Mouse (Mus musculus) ES-E14 (cell line): ENCODE measurements around the gene Gm20441. TPM values are rescaled to one million over a fixed set of nuclear protein-coding genes. Genes with fewer than 3 reads are reported as not detected.
A peak's percentile ranks its signal among the peaks of the same experiment; 100 is the strongest.

Experiments
- DNase-seq: peaks from one replicate; pipeline ENCODE4 v3.0.0-alpha.2; 2013; ENCODE audit warnings: low read depth, low spot score
- H3K27ac ChIP-seq: 2 replicates; pipeline ENCODE4 v1.5.1; 2012; ENCODE audit warnings: low read depth, mild to moderate bottlenecking, low read length, moderate library complexity, mixed read lengths; ENCODE audit not compliant: poor library complexity, insufficient read depth, severe bottlenecking
- H3K36me3 ChIP-seq: 2 replicates; pipeline ENCODE4 v1.6.1; 2012; ENCODE audit warnings: mild to moderate bottlenecking, low read length, moderate library complexity, mixed read lengths; ENCODE audit not compliant: control insufficient read depth, poor library complexity, insufficient read depth, severe bottlenecking
- H3K4me1 ChIP-seq, 2 experiments: fragments of 150-350 bp in 1 of 2; sonication (generic) in 1 of 2; 2 replicates each; pipeline ENCODE4 v1.6.1; 2012; ENCODE audit warnings: low read length in 2 of 2, mild to moderate bottlenecking in 1 of 2, mixed read lengths in 1 of 2; ENCODE audit not compliant: control insufficient read depth in 2 of 2, insufficient read depth in 2 of 2, poor library complexity in 1 of 2
- H3K4me3 ChIP-seq, 2 experiments: fragments of 150-350 bp in 1 of 2; sonication (generic) in 1 of 2; 2 replicates each; pipeline ENCODE4 v1.5.1; 2012; ENCODE audit warnings: low read length in 2 of 2, low read depth in 1 of 2, mild to moderate bottlenecking in 1 of 2, mixed read lengths in 1 of 2; ENCODE audit not compliant: insufficient read depth in 1 of 2, poor library complexity in 1 of 2, severe bottlenecking in 1 of 2
- H3K9ac ChIP-seq: 2 replicates; pipeline ENCODE4 v1.6.1; 2012; ENCODE audit warnings: low read depth, mild to moderate bottlenecking, low read length, mixed read lengths; ENCODE audit not compliant: poor library complexity, insufficient read depth, severe bottlenecking
- H3K9me3 ChIP-seq: fragments of 150-350 bp; sonication (generic); 2 replicates; pipeline ENCODE4 v1.6.1; 2012; ENCODE audit warnings: low read depth, mild to moderate bottlenecking, low read length; ENCODE audit not compliant: control insufficient read depth, insufficient read depth
- CHD2 ChIP-seq: IDR thresholded peaks from 2 replicates; pipeline ENCODE4 v1.6.1; 2014; ENCODE audit warnings: mild to moderate bottlenecking, low read depth, low read length, inconsistent platforms
- HCFC1 ChIP-seq: IDR thresholded peaks from 2 replicates; pipeline ENCODE4 v1.6.1; 2012; ENCODE audit warnings: low read length, inconsistent platforms, borderline replicate concordance; ENCODE audit not compliant: insufficient read depth
- MAFK ChIP-seq: IDR thresholded peaks from 2 replicates; pipeline ENCODE4 v1.6.1; 2014; ENCODE audit warnings: mild to moderate bottlenecking, low read depth, low read length, inconsistent platforms; ENCODE audit not compliant: insufficient read depth
- ZC3H11A ChIP-seq: IDR thresholded peaks from 2 replicates; pipeline ENCODE4 v1.6.1; 2012; ENCODE audit warnings: low read depth, mild to moderate bottlenecking, inconsistent platforms, low read length, borderline replicate concordance
- ZNF384 ChIP-seq: IDR thresholded peaks from 2 replicates; pipeline ENCODE4 v1.6.1; 2012; ENCODE audit warnings: low read depth, low read length, inconsistent platforms
- in situ Hi-C, 2 experiments: fragments of 600-800 bp; cut with MboI; formaldehyde crosslinking; loops; one replicate each; pipeline ENCODE4 v1.15.1; 2025; ENCODE audit warnings: low sequenced_read_pairs in 2 of 2, inconsistent platforms in 1 of 2; ENCODE audit not compliant: unreplicated experiment in 2 of 2
- total RNA-seq: library from RNA; depleted of rRNA; stranded (reverse); fragments of 300-350 nt; gene quantifications from 2 replicates; pipeline ENCODE4 v1.2.3, GENCODE M21; 2012

Gene Gm20441
- total RNA-seq, 1 experiment = not detected

DNA sequence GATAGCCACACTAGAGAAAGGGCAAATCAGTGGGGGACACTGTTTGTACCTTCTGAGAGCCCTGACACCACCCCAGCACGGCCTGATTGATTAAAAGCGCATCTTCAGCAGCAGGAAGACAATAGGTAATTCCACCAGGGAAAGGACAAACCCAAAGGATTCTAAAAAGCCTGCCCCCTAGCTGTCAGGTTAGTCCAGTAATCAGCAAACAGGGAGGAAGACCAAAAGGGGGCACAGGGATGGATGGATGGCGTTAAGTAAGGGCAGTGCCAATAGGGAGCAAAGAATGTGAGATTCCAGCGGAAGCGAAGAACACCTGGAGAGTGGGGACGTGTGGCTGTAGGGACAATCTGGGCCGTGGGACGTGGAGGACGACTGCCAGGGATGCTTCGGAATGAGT, 37.9 kb upstream of the Gm20441 start:
- H3K4me1 ChIP-seq = no peaks in the 10 kb centered on the region
- no peak overlapping the region for H3K4me3 ChIP-seq
- in situ Hi-C loops = no loop called here
- H3K27ac ChIP-seq = no peak overlapping the region
- no peaks in the 10 kb centered on the region for H3K9me3 ChIP-seq
- DNase-seq = no peak
- TF ChIP-seq HCFC1 (no peak), CHD2 (no peak), ZC3H11A (no peak), ZNF384 (no peak), MAFK (no peak)
- no peaks in the 10 kb centered on the region for H3K36me3 ChIP-seq
- H3K9ac ChIP-seq = no peak overlapping the region

DNA sequence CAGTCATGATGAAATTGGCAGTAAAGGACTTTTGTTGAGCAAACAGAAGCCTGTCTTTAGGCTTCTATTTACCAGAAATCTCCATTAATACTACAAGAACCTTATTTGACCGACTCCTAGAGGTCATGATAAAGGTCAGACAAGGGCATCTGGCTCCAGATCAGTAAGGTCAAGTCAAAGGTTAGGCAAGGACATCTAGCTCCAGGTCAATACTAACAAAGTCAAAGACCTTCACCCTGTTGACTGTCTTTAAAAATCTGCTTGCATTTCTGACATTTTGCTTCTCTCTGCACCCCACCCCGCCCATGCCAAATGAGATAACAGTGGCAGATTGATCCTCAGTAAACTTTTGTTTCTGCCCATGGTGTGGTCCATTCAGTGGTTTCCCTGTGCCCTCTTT, 23.5 kb upstream of the Gm20441 start:
- in situ Hi-C loops = no loop called here
- H3K9ac ChIP-seq = no peak overlapping the region

GRCm38 (mm10) chr10:75798176-75798696, 17.5 kb upstream of the Gm20441 start, which contains the start of gene Gstt1:
Gene Gstt1 (minus strand): TSS chr10:75798584.
- in situ Hi-C loops = no loop called here

More for the DNA sequence above, 23.5 kb upstream of the Gm20441 start:
- Histone ChIP-seq H3K4me3 (no peak overlapping the region), H3K4me1 (no peaks in the 10 kb centered on the region), H3K9me3 (no peaks in the 10 kb centered on the region), H3K27ac (no peak overlapping the region), H3K36me3 (no peaks in the 10 kb centered on the region)
- DNase-seq = no peak
- TF ChIP-seq MAFK (no peak), ZNF384 (no peak), ZC3H11A (no peak), CHD2 (no peak), HCFC1 (no peak)

DNA sequence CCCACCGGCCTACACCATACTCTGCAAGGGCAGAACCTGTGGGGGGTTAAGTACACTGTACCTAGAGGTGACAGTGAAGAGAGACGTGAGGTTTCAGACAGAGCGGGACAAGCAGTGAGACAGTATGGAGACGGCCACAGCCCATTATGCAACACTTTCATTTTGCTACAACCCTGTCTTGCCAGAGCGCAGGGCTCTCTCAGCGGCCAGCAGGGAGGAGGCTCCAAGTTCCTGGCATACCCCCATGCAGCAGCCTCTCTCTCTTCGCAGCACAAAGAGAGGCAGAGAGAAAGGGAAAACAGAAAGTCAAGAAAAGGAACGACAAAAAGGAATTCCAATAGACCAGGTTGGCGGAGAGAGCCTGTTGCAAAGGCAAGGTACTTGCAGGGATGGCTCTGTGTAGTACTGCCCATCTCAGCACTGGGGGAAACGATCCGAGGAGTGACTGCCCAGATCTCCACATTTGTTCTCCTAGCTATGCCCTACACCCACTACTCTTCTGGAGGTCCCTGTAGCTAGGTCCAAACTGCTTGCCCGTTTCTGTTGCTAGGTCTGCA, 16.9 kb upstream of the Gm20441 start:
- in situ Hi-C loops = no loop called here
- H3K9ac ChIP-seq = no peak overlapping the region
- peak overlapping the region; percentile 45 to 71; a peak in 3 of 4 replicates for H3K4me3 ChIP-seq
- H3K4me1 ChIP-seq = peaks cover 4 to 22% of the 10 kb centered on the region in 2 experiments
- no peaks in the 10 kb centered on the region for H3K9me3 ChIP-seq
- TF ChIP-seq ZNF384 = no peak
- TF ChIP-seq HCFC1 = no peak
- no peak for TF ChIP-seq CHD2
- TF ChIP-seq MAFK = no peak
- no peak for TF ChIP-seq ZC3H11A
- H3K36me3 ChIP-seq = no peaks in the 10 kb centered on the region
- H3K27ac ChIP-seq = no peak overlapping the region
- no peak for DNase-seq

More at GRCm38 (mm10) chr10:75798176-75798696, 17.5 kb upstream of the Gm20441 start, which contains the start of gene Gstt1:
- Histone ChIP-seq H3K9me3 (no peaks in the 10 kb centered on the region), H3K36me3 (no peaks in the 10 kb centered on the region), H3K4me1 (peaks cover 4 to 22% of the 10 kb centered on the region in 2 experiments), H3K4me3 (peak within 1 kb of the TSS; percentile 45 to 71), H3K27ac (no peak within 1 kb of the TSS), H3K9ac (peak within 1 kb of the TSS; percentile 42; the same call in 1 of the 2 replicates)
- no peak for DNase-seq
- TF ChIP-seq MAFK = no peak
- TF ChIP-seq CHD2 = no peak
